Mouse (Mus musculus) heart, postnatal 0 days (tissue): Measurements from ENCODE around the gene Rplp2. TPM values are rescaled to one million over a fixed set of nuclear protein-coding genes. Genes with fewer than 3 reads are reported as not detected.

ENCODE experiments used
- ATAC-seq: fragments of 200-750 bp; cut with Nextera tagmentation; 2 replicates; pipeline ENCODE4 v1.8.0; 2017; ENCODE audit warnings: low read depth, moderate number of reproducible peaks, moderate library complexity; ENCODE audit not compliant: insufficient read depth
- DNase-seq: peaks from one replicate; pipeline ENCODE4 v3.0.0-alpha.2; 2016; ENCODE audit warnings: low spot score
- H3K27ac ChIP-seq: fragments of 300-500 bp; sonication (generic); 2 replicates; pipeline ENCODE4 v1.5.1; 2014; ENCODE audit warnings: low read depth, mild to moderate bottlenecking
- H3K27me3 ChIP-seq: fragments of 300-500 bp; sonication (generic); 2 replicates; pipeline ENCODE4 v1.6.1; 2014; ENCODE audit warnings: low read length, mixed read lengths; ENCODE audit not compliant: control insufficient read depth, insufficient read depth
- H3K36me3 ChIP-seq: fragments of 300-500 bp; sonication (generic); replicated peaks from 2 replicates; pipeline ENCODE4 v1.6.1; 2014; ENCODE audit warnings: low read length, mixed read lengths; ENCODE audit not compliant: control insufficient read depth, insufficient read depth
- H3K4me1 ChIP-seq: fragments of 300-500 bp; sonication (generic); 2 replicates; pipeline ENCODE4 v1.6.1; 2014; ENCODE audit warnings: antibody characterized with exemption; ENCODE audit not compliant: control insufficient read depth, insufficient read depth
- H3K4me2 ChIP-seq: fragments of 300-500 bp; sonication (generic); 2 replicates; pipeline ENCODE4 v1.6.1; 2014; ENCODE audit warnings: low read depth, mild to moderate bottlenecking, low read length, moderate library complexity
- H3K4me3 ChIP-seq: fragments of 300-500 bp; sonication (generic); 2 replicates; pipeline ENCODE4 v1.5.1; 2014; ENCODE audit warnings: low read depth, low read length
- H3K9ac ChIP-seq: fragments of 300-500 bp; sonication (generic); replicated peaks from 2 replicates; pipeline ENCODE4 v1.6.1; 2014; ENCODE audit warnings: low read depth, low read length, mixed read lengths
- H3K9me3 ChIP-seq: fragments of 300-500 bp; sonication (generic); replicated peaks from 2 replicates; pipeline ENCODE4 v1.6.1; 2016; ENCODE audit warnings: low read length; ENCODE audit not compliant: control insufficient read depth
- CTCF ChIP-seq: IDR thresholded peaks from 2 replicates; pipeline ENCODE4 v1.5.1; 2016; ENCODE audit warnings: antibody characterized with exemption, control low read depth, low read depth
- EP300 ChIP-seq: IDR thresholded peaks from 2 replicates; pipeline ENCODE4 v1.6.1; 2016; ENCODE audit warnings: antibody characterized with exemption, low read depth
- WGBS: fragments of 180-500 bp; shearing (Covaris S2); extraction: QIAGEN DNeasy Blood & Tissue Kit; methylation state at CpG from one replicate; pipeline ENCODE4 v1.1.7; 2014; 5-methylcytosine and 5-hydroxymethylcytosine counted together
- polyA plus RNA-seq: library from polyadenylated mRNA; unstranded; fragments of >200 nt; fragmentation: Nextera tagmentation; extraction: Ambion mirVana; gene quantifications from 2 replicates; pipeline ENCODE4 v1.2.1, GENCODE M21; 2015
- total RNA-seq: library from RNA; depleted of rRNA; stranded (reverse); fragments of >200 nt; gene quantifications from 2 replicates; pipeline ENCODE4 v1.2.3, GENCODE M21; 2014; ENCODE audit warnings: low replicate concordance

Gene Rplp2
- total and polyA plus RNA-seq, 2 experiments from 2014 or later = 309 to 880 TPM

DNA sequence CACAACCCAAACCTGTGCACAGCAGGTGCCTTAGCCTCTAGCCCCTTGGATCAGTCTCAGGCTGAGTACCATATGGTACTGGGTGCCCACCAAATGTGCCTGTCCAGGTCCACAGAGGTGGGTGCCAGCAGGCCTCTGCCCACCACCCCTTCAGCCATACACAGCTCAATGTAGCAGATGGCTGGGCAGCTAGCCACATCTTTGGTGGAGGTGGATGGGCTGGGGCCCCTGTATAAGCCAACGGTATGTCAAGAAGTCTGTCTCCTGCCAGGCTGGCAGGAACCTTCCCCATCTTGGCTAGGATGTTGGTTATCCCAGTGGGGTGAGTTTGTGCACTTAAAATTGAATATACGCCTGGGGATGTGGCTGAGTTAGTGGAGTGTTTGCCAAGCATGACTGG, 38.4 kb downstream of the Rplp2 start:
- Histone ChIP-seq H3K36me3 (peaks cover 21% of the 10 kb centered on the region), H3K9ac (no peak overlapping the region), H3K27ac (no peak overlapping the region), H3K27me3 (no peaks in the 10 kb centered on the region; the same call in 1 of the 2 replicates), H3K4me2 (no peak overlapping the region), H3K4me1 (peaks cover 20% of the 10 kb centered on the region), H3K4me3 (no peak overlapping the region), H3K9me3 (no peaks in the 10 kb centered on the region)
- ATAC-seq = no peak
- 75% methylated on average over 2 of the region's 2 CpGs for WGBS
- DNase-seq = no peak
- TF ChIP-seq CTCF (no peak), EP300 (no peak)

DNA sequence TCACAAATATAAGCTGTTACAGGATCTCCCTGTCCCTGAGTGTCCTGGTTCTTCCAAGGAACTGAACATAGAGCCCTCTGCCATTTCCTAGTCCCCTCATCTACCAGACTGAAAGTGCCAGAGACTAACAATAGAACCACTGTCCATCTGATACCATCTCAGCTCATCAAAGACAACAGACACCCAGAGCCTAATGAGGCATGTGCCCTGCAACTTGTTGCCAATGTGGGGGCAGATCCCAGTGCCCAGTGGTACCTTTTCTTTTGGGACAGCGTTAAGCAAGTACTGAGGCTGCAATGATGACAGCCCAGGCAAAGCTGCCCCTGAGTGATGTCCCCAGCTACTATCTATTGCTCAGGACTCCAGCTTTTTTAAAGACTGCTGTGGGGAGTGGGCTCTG, 39.1 kb downstream of the Rplp2 start:
- no peaks in the 10 kb centered on the region for H3K9me3 ChIP-seq
- peaks cover 25% of the 10 kb centered on the region for H3K36me3 ChIP-seq
- no peak overlapping the region for H3K27ac ChIP-seq
- TF ChIP-seq EP300 (no peak), CTCF (no peak)
- H3K4me3 ChIP-seq = no peak overlapping the region
- no peak overlapping the region for H3K9ac ChIP-seq
- no peak for DNase-seq
- 88% methylated on average over 1 of the region's 1 CpGs for WGBS
- peaks cover 15% of the 10 kb centered on the region for H3K4me1 ChIP-seq
- no peaks in the 10 kb centered on the region; the same call in 1 of the 2 replicates for H3K27me3 ChIP-seq
- ATAC-seq = no peak
- H3K4me2 ChIP-seq = no peak overlapping the region

DNA sequence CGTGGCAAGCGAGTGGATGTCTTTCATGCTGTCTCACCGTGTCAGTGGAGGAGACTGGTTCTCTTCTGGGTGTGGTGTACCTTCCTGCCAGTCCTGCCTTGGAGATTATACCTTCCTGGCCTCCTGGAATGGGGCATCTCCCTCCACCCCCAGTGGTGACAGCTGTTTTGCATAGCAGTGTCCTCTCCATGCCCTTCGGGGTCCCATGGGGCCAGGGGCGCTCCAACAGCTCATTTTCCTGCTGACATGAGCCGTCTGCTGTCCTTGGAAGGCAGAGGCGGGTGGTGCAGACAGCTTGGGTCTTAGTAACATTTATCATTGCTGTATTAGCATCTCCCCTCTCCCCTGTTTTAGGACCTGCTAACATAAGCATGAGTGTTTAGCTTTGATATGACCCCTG, 40.0 kb downstream of the Rplp2 start:
- TF ChIP-seq CTCF = no peak

DNA sequence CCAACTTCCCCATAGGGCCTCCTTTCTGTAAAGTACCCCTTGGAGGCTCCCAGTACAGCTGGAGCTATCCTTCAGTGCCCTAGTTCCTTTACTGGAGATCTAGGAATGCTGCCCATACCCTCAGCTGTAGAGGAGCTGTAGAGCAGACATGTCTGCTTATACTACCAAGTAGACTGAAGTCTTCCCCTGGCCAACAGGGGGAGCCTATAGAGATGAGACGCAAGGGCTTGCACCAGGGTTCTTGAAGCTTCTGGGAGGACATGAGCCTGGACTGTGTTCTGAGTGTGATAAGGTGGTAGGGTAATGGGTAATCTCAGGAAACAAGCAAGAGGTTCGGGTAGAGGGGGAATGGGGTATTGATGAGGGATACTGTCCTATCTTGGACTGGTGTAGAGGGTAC, 44.0 kb downstream of the Rplp2 start:
- no peaks in the 10 kb centered on the region for H3K4me1 ChIP-seq
- H3K36me3 ChIP-seq = peaks cover 39% of the 10 kb centered on the region
- DNase-seq (no peak), ATAC-seq (no peak)
- TF ChIP-seq CTCF (peak; percentile 16; the same call in 1 of the 2 replicates), EP300 (no peak)
- WGBS = 70% methylated on average over 2 of the region's 2 CpGs
- H3K4me3 ChIP-seq = no peak overlapping the region
- no peak overlapping the region for H3K27ac ChIP-seq
- H3K9me3 ChIP-seq = no peaks in the 10 kb centered on the region
- H3K9ac ChIP-seq = no peak overlapping the region
- H3K27me3 ChIP-seq = no peaks in the 10 kb centered on the region
- H3K4me2 ChIP-seq = no peak overlapping the region

More for the DNA sequence above, 40.0 kb downstream of the Rplp2 start:
- H3K9ac ChIP-seq = no peak overlapping the region
- H3K4me2 ChIP-seq = no peak overlapping the region
- 62% methylated on average over 7 of the region's 7 CpGs for WGBS
- ATAC-seq (no peak), DNase-seq (no peak)
- no peaks in the 10 kb centered on the region for H3K9me3 ChIP-seq
- peaks cover 32% of the 10 kb centered on the region for H3K36me3 ChIP-seq
- H3K4me3 ChIP-seq = no peak overlapping the region
- H3K4me1 ChIP-seq = peaks cover 7% of the 10 kb centered on the region; the same call in 1 of the 2 replicates
- no peak overlapping the region for H3K27ac ChIP-seq
- no peaks in the 10 kb centered on the region; the same call in 1 of the 2 replicates for H3K27me3 ChIP-seq

DNA sequence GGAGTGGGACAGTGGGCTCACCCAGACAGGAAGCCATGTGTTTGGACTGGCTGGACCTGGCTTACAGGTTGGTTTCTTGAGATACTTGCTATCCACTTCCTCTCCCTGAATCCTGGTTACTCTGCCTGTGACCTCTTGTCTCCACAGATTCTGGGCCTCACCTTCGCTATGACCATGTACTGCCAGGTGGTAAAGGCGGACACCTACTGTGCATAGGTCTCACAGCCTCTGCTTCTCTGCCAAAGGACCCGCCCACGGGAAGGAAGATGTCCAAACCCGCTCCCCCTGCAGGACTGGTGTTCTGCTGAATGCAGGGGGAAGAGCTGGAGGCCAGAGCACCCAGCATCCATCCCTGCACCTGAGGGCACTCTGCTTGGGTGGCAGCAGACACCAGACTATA, 45.6 kb downstream of the Rplp2 start:
- 87% methylated on average over 5 of the region's 5 CpGs for WGBS
- H3K4me2 ChIP-seq = no peak overlapping the region
- peaks cover 11% of the 10 kb centered on the region for H3K4me1 ChIP-seq
- ATAC-seq (no peak), DNase-seq (no peak)
- TF ChIP-seq EP300 (no peak), CTCF (no peak)
- H3K9ac ChIP-seq = no peak overlapping the region
- no peaks in the 10 kb centered on the region for H3K9me3 ChIP-seq
- H3K36me3 ChIP-seq = peaks cover 34% of the 10 kb centered on the region
- no peaks in the 10 kb centered on the region for H3K27me3 ChIP-seq
- no peak overlapping the region for H3K4me3 ChIP-seq
- no peak overlapping the region for H3K27ac ChIP-seq

DNA sequence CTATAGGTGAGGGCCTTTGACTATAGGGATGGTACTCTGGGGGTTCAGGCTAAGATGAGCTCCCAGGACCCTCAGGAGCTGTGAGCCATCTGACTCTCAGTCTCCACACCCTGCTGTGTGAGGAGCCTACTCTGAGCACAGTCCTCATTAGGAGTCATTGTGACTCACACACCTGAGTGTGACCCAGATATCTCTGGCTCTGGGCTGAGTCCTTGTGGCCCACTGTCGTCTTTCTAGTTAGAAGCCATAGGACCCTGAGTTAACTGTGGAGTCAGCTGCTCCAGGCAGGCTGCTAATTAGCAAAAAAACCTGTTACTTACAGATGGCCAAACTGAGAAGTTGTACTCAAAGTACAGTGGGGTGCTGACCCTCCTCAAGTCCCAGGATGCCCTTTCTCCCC, 46.6 kb downstream of the Rplp2 start:
- Histone ChIP-seq H3K4me1 (peaks cover 14% of the 10 kb centered on the region), H3K36me3 (peaks cover 34% of the 10 kb centered on the region), H3K9ac (no peak overlapping the region), H3K4me2 (no peak overlapping the region), H3K27ac (no peak overlapping the region), H3K9me3 (no peaks in the 10 kb centered on the region), H3K27me3 (no peaks in the 10 kb centered on the region), H3K4me3 (no peak overlapping the region)
- DNase-seq (no peak), ATAC-seq (no peak)
- no peak for TF ChIP-seq CTCF
- no peak for TF ChIP-seq EP300
- WGBS = 71% methylated on average over 1 of the region's 1 CpGs
